Mouse (Mus musculus) midbrain, embryonic 16.5 days (tissue): ENCODE measurements at regions not wholly inside any gene's neighbourhood (a gene's known extent, or its start where the extent isn't known, plus 50 kb on each side); places are given as distances from the start of the nearest gene placed in this dataset.

ENCODE experiments used
- ATAC-seq: fragments of 200-750 bp; cut with Nextera tagmentation; 2 replicates; pipeline ENCODE4 v1.8.0; 2017; ENCODE audit warnings: moderate TSS enrichment
- H3K27ac ChIP-seq: fragments of 300-500 bp; sonication (generic); 2 replicates; pipeline ENCODE4 v1.5.1; 2014; ENCODE audit warnings: mild to moderate bottlenecking, low read length, mixed read lengths
- H3K27me3 ChIP-seq: fragments of 300-500 bp; sonication (generic); 2 replicates; pipeline ENCODE4 v1.6.1; 2014; ENCODE audit warnings: low read depth, low read length, mixed read lengths; ENCODE audit not compliant: control insufficient read depth, insufficient read depth
- H3K36me3 ChIP-seq: fragments of 300-500 bp; sonication (generic); 2 replicates; pipeline ENCODE4 v1.6.1; 2014; ENCODE audit warnings: mild to moderate bottlenecking, low read length, moderate library complexity, mixed read lengths; ENCODE audit not compliant: control insufficient read depth, insufficient read depth
- H3K4me1 ChIP-seq: fragments of 300-500 bp; sonication (generic); 2 replicates; pipeline ENCODE4 v1.6.1; 2014; ENCODE audit warnings: mild to moderate bottlenecking, low read length, mixed read lengths; ENCODE audit not compliant: control insufficient read depth, insufficient read depth
- H3K4me2 ChIP-seq: fragments of 300-500 bp; sonication (generic); 2 replicates; pipeline ENCODE4 v1.6.1; 2014; ENCODE audit warnings: mild to moderate bottlenecking, low read length, mixed read lengths
- H3K4me3 ChIP-seq: fragments of 300-500 bp; sonication (generic); 2 replicates; pipeline ENCODE4 v1.5.1; 2014; ENCODE audit warnings: low read depth, mild to moderate bottlenecking, low read length, moderate library complexity, mixed read lengths
- H3K9ac ChIP-seq: fragments of 300-500 bp; sonication (generic); 2 replicates; pipeline ENCODE4 v1.6.1; 2014; ENCODE audit warnings: low read depth, low read length, mixed read lengths
- H3K9me3 ChIP-seq: fragments of 300-500 bp; sonication (generic); replicated peaks from 2 replicates; pipeline ENCODE4 v1.6.1; 2014; ENCODE audit warnings: mild to moderate bottlenecking, low read length, mixed read lengths; ENCODE audit not compliant: control insufficient read depth, poor library complexity, severe bottlenecking
- WGBS: fragments of 180-500 bp; shearing (Covaris S2); extraction: QIAGEN DNeasy Blood & Tissue Kit; methylation state at CpG from one replicate; pipeline ENCODE4 v1.1.7; 2014; 5-methylcytosine and 5-hydroxymethylcytosine counted together

DNA sequence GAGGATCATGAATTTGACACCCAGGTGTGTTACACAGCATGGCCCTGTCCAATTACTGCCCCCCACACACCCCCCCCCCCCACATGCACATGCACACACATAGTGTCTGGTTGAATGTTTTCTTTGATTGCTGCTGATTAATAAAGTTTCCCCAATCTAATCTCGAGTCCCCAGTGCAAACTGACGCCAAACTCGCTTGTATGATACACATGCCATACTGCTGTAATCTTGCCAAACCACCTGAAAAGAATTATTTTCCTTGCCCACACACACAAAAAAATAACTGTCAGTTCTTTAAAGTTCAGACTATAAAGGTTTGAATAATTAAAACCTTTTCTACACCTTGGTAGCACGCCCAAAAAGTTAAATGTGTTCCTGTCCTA is 184.7 kb upstream of the Meis1 start:
- Histone ChIP-seq H3K9ac (no peak overlapping the region), H3K9me3 (no peaks in the 10 kb centered on the region), H3K4me2 (no peak overlapping the region), H3K27ac (no peak overlapping the region), H3K4me3 (no peak overlapping the region), H3K36me3 (no peaks in the 10 kb centered on the region), H3K4me1 (peaks cover 7% of the 10 kb centered on the region), H3K27me3 (no peaks in the 10 kb centered on the region)
- no peak for ATAC-seq
- 70% methylated on average over 4 of the region's 4 CpGs for WGBS

- no peak overlapping the region for H3K4me3 ChIP-seq
- H3K9ac ChIP-seq, result no peak overlapping the region
- H3K27ac ChIP-seq, result no peak overlapping the region
- H3K36me3 ChIP-seq, result no peaks in the 10 kb centered on the region
- H3K4me1 ChIP-seq, result peaks cover 7% of the 10 kb centered on the region
- no peak for ATAC-seq
- no peak overlapping the region for H3K4me2 ChIP-seq
- no peaks in the 10 kb centered on the region for H3K27me3 ChIP-seq
- 24% methylated on average over 5 of the region's 5 CpGs for WGBS
- H3K9me3 ChIP-seq, result no peaks in the 10 kb centered on the region
Measured at GRCm38 (mm10) chr11:19203968-19204367, 185.2 kb upstream of the Meis1 start.

DNA sequence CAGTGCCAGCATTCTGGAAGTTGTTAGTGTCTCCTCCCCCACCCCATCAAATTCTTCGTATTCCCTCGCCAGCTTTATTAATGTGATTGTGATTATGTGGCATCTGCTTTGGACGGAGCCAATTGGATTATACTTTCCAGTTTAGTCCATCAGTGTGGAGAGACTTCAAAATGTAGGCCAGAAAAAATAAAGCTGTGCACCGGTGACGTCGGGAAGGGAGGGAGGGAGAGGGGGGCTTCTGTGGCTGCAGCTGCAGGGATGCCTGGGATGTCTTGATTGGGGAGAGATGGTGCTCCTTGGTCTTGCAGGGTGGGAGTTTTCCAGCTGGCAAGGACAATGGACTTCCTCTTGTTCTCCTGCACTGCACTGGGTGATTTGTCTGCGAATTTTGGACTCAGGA is 185.7 kb upstream of the Meis1 start:
- no peaks in the 10 kb centered on the region for H3K9me3 ChIP-seq
- WGBS, result 8% methylated on average over 7 of the region's 7 CpGs
- peak overlapping the region; percentile 34; the same call in 1 of the 2 replicates for H3K4me2 ChIP-seq
- no peaks in the 10 kb centered on the region for H3K27me3 ChIP-seq
- H3K36me3 ChIP-seq, result no peaks in the 10 kb centered on the region
- H3K4me1 ChIP-seq, result peaks cover 7% of the 10 kb centered on the region
- H3K27ac ChIP-seq, result no peak overlapping the region
- peak; percentile 71; the same call in 1 of the 2 replicates for ATAC-seq
- H3K9ac ChIP-seq, result no peak overlapping the region; the same call in 1 of the 2 replicates
- no peak overlapping the region for H3K4me3 ChIP-seq

DNA sequence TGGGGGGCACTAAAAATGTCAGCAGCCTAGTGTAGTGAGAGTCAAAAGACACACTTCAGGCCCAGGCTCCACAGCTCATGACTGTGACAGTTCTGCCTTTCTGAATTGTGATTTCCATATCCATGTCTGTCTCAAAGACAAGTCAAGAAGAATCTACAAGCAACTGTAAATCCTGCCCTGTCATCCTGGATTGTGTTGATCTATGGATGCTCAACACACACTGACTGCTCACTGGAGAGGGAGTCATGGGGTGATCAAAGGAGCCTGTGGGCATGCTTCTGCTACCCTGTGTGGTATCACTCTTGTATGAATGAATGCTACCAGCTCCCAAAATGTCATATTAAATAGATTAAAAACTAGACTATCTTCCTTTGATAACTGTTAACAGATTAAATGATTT is 186.4 kb upstream of the Meis1 start:
- Histone ChIP-seq H3K9ac (no peak overlapping the region), H3K27ac (no peak overlapping the region), H3K4me3 (no peak overlapping the region), H3K4me2 (no peak overlapping the region), H3K9me3 (no peaks in the 10 kb centered on the region), H3K36me3 (no peaks in the 10 kb centered on the region), H3K27me3 (no peaks in the 10 kb centered on the region), H3K4me1 (peaks cover 7% of the 10 kb centered on the region)
- ATAC-seq, result peak; percentile 66

- no peak overlapping the region for H3K4me2 ChIP-seq
- WGBS, result 78% methylated on average over 3 of the region's 3 CpGs
- H3K27ac ChIP-seq, result no peak overlapping the region
- ATAC-seq, result no peak
- no peak overlapping the region for H3K4me3 ChIP-seq
- no peaks in the 10 kb centered on the region for H3K27me3 ChIP-seq
- no peak overlapping the region for H3K9ac ChIP-seq
- H3K4me1 ChIP-seq, result no peaks in the 10 kb centered on the region
- H3K9me3 ChIP-seq, result no peaks in the 10 kb centered on the region
- H3K36me3 ChIP-seq, result no peaks in the 10 kb centered on the region
Measured at GRCm38 (mm10) chr11:19219476-19219875, 200.7 kb upstream of the Meis1 start.

GRCm38 (mm10) chr11:19221442-19221841 is 202.7 kb upstream of the Meis1 start:
- Histone ChIP-seq H3K27me3 (no peaks in the 10 kb centered on the region), H3K36me3 (no peaks in the 10 kb centered on the region), H3K4me3 (no peak overlapping the region), H3K9ac (no peak overlapping the region), H3K4me1 (no peaks in the 10 kb centered on the region), H3K27ac (no peak overlapping the region), H3K4me2 (no peak overlapping the region), H3K9me3 (no peaks in the 10 kb centered on the region)
- no peak for ATAC-seq
- no CpG with 5 or more reads among the region's 1 CpGs for WGBS

DNA sequence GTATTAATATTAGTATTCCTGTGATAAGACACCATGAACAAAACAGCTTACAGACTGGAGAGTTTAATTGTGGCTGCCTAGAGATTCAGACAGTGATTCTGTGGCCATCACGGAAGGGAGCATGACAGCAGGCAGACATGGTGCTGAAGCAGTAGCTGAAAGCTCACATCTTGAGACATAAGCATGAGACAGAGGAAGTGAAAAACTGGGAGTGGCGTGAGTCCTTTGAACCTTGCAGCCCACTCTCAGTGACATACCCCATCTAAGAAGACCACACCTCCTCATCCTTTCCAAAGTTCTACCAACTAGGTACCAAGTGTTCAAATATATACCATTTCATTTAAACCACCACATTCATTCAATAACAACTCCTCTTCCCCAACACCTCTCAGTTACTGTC is 208.0 kb upstream of the Meis1 start:
- no peak overlapping the region for H3K9ac ChIP-seq
- no peak overlapping the region for H3K4me3 ChIP-seq
- H3K36me3 ChIP-seq, result no peaks in the 10 kb centered on the region
- no peak overlapping the region for H3K4me2 ChIP-seq
- no peaks in the 10 kb centered on the region for H3K9me3 ChIP-seq
- no peak for ATAC-seq
- WGBS, result 95% methylated on average over 2 of the region's 2 CpGs
- no peaks in the 10 kb centered on the region for H3K4me1 ChIP-seq
- H3K27me3 ChIP-seq, result no peaks in the 10 kb centered on the region
- no peak overlapping the region for H3K27ac ChIP-seq

GRCm38 (mm10) chr11:19227716-19228115 is 208.9 kb upstream of the Meis1 start:
- no peaks in the 10 kb centered on the region for H3K4me1 ChIP-seq
- H3K27ac ChIP-seq, result no peak overlapping the region
- WGBS, result 80% methylated on average over 4 of the region's 4 CpGs
- H3K27me3 ChIP-seq, result no peaks in the 10 kb centered on the region
- no peak overlapping the region for H3K4me2 ChIP-seq
- no peaks in the 10 kb centered on the region for H3K9me3 ChIP-seq
- no peak overlapping the region for H3K9ac ChIP-seq
- H3K4me3 ChIP-seq, result no peak overlapping the region
- no peak for ATAC-seq
- H3K36me3 ChIP-seq, result no peaks in the 10 kb centered on the region

DNA sequence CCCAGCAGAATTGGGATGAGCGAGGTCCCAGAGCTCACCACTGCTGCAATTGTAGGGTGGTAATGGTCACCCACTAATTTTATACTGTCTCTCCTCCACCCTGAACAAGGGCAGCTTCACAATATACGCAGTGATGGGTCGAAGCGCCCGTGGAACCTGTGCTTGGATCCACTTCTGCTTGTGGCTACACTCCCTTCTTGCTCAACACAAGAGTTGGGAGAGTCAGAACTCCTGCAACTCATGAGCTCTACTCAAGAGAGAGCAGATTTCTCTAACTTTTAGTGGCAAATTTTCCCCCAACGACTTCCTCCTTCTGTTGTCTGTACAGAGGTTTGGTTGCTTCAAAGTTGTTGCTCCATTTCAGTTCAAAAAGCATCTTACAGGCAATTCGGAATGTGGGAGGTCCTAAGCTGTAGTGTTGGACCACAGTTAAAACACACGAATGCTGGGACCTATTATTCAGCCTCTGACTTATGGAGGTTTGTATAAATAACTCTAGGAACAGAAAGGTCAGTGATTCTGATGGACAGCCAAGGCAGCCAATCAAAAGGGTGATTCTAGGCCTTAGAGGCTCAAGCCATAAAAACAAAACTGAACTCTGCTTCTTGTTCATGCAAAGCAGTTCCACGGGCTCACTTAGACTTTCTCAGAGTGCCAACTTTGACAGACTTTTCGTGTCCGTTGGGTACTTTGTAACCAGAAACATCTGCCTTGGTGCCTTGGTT is 227.8 kb upstream of the Meis1 start:
- Histone ChIP-seq H3K4me1 (no peaks in the 10 kb centered on the region), H3K9ac (no peak overlapping the region), H3K27me3 (no peaks in the 10 kb centered on the region), H3K4me2 (no peak overlapping the region), H3K27ac (no peak overlapping the region), H3K36me3 (no peaks in the 10 kb centered on the region), H3K4me3 (no peak overlapping the region), H3K9me3 (no peaks in the 10 kb centered on the region)
- ATAC-seq, result no peak
- 88% methylated on average over 11 of the region's 11 CpGs for WGBS
